Mouse (Mus musculus) neural tube, embryonic 15.5 days (tissue): ENCODE data around the gene Crygn. TPM values are rescaled to one million over a fixed set of nuclear protein-coding genes. Genes with fewer than 3 reads are reported as not detected.

Source experiments
- ATAC-seq: fragments of 200-750 bp; cut with Nextera tagmentation; 2 replicates; pipeline ENCODE4 v1.8.0; 2017; ENCODE audit warnings: mild to moderate bottlenecking, moderate TSS enrichment, moderate library complexity; ENCODE audit not compliant: low FRiP score
- H3K27ac ChIP-seq: fragments of 300-500 bp; sonication (generic); replicated peaks from 2 replicates; pipeline ENCODE4 v1.5.1; 2015; ENCODE audit warnings: mild to moderate bottlenecking, inconsistent platforms
- H3K27me3 ChIP-seq: fragments of 300-500 bp; sonication (generic); replicated peaks from 2 replicates; pipeline ENCODE4 v1.6.1; 2015; ENCODE audit warnings: inconsistent platforms
- H3K36me3 ChIP-seq: fragments of 300-500 bp; sonication (generic); 2 replicates; pipeline ENCODE4 v1.6.1; 2015; ENCODE audit warnings: inconsistent platforms
- H3K4me1 ChIP-seq: fragments of 300-500 bp; sonication (generic); 2 replicates; pipeline ENCODE4 v1.6.1; 2015; ENCODE audit warnings: inconsistent platforms
- H3K4me2 ChIP-seq: fragments of 300-500 bp; sonication (generic); 2 replicates; pipeline ENCODE4 v1.6.1; 2015; ENCODE audit warnings: inconsistent platforms, mild to moderate bottlenecking, moderate library complexity
- H3K4me3 ChIP-seq: fragments of 300-500 bp; sonication (generic); replicated peaks from 2 replicates; pipeline ENCODE4 v1.5.1; 2015; ENCODE audit warnings: mild to moderate bottlenecking, inconsistent platforms
- H3K9ac ChIP-seq: fragments of 300-500 bp; sonication (generic); replicated peaks from 2 replicates; pipeline ENCODE4 v1.6.1; 2015; ENCODE audit warnings: mild to moderate bottlenecking, inconsistent platforms
- H3K9me3 ChIP-seq: fragments of 300-500 bp; sonication (generic); replicated peaks from 2 replicates; pipeline ENCODE4 v1.6.1; 2016; ENCODE audit warnings: inconsistent platforms
- WGBS: fragments of 180-500 bp; shearing (Covaris S2); methylation state at CpG from one replicate; pipeline ENCODE4 v1.1.7; 2015; ENCODE audit warnings: mixed read lengths; 5-methylcytosine and 5-hydroxymethylcytosine counted together
- polyA plus RNA-seq: library from polyadenylated mRNA; unstranded; fragments of >200 nt; fragmentation: Nextera tagmentation; extraction: Ambion mirVana; gene quantifications from 2 replicates; pipeline ENCODE4 v1.2.1, GENCODE M21; 2015

Gene Crygn
- polyA plus RNA-seq, 1 experiment from 2014 or later = 2.0 TPM

GRCm38 (mm10) chr5:24741172-24741885 lies 16.5 kb downstream of the Crygn start:
- Histone ChIP-seq H3K9ac (no peak overlapping the region), H3K27ac (no peak overlapping the region), H3K4me3 (no peak overlapping the region), H3K27me3 (no peaks in the 10 kb centered on the region), H3K4me1 (no peaks in the 10 kb centered on the region), H3K9me3 (no peaks in the 10 kb centered on the region), H3K4me2 (no peak overlapping the region), H3K36me3 (no peaks in the 10 kb centered on the region)
- no peak for ATAC-seq
- WGBS = 81% methylated on average over 15 of the region's 15 CpGs

- WGBS = 68% methylated on average over 15 of the region's 15 CpGs
- H3K9ac ChIP-seq = no peak overlapping the region
- H3K4me3 ChIP-seq = no peak overlapping the region
- H3K9me3 ChIP-seq = no peaks in the 10 kb centered on the region
- no peak overlapping the region for H3K27ac ChIP-seq
- ATAC-seq = no peak
- no peaks in the 10 kb centered on the region for H3K4me1 ChIP-seq
- H3K27me3 ChIP-seq = no peaks in the 10 kb centered on the region
- no peaks in the 10 kb centered on the region for H3K36me3 ChIP-seq
- H3K4me2 ChIP-seq = no peak overlapping the region
Observed at GRCm38 (mm10) chr5:24739141-24739753, 18.6 kb downstream of the Crygn start.

GRCm38 (mm10) chr5:24738517-24738916 lies 19.3 kb downstream of the Crygn start:
- Histone ChIP-seq H3K9ac (no peak overlapping the region), H3K27me3 (no peaks in the 10 kb centered on the region), H3K27ac (no peak overlapping the region), H3K9me3 (no peaks in the 10 kb centered on the region), H3K4me3 (no peak overlapping the region), H3K4me1 (no peaks in the 10 kb centered on the region), H3K36me3 (no peaks in the 10 kb centered on the region), H3K4me2 (no peak overlapping the region)
- ATAC-seq = no peak
- WGBS = 82% methylated on average over 1 of the region's 1 CpGs

- Histone ChIP-seq H3K4me2 (no peak overlapping the region), H3K36me3 (no peaks in the 10 kb centered on the region), H3K9ac (no peak overlapping the region), H3K9me3 (no peaks in the 10 kb centered on the region), H3K27me3 (no peaks in the 10 kb centered on the region), H3K4me3 (no peak overlapping the region), H3K4me1 (peaks cover 6% of the 10 kb centered on the region; the same call in 1 of the 2 replicates), H3K27ac (no peak overlapping the region)
- WGBS = 92% methylated on average over 10 of the region's 10 CpGs
- no peak for ATAC-seq
Observed at GRCm38 (mm10) chr5:24737595-24737994, 20.2 kb downstream of the Crygn start.

GRCm38 (mm10) chr5:24733771-24734426 lies 23.9 kb downstream of the Crygn start:
- H3K4me3 ChIP-seq = no peak overlapping the region
- WGBS = 71% methylated on average over 7 of the region's 7 CpGs
- ATAC-seq = no peak
- H3K27me3 ChIP-seq = peaks cover 31% of the 10 kb centered on the region
- peaks cover 32% of the 10 kb centered on the region for H3K4me1 ChIP-seq
- H3K9me3 ChIP-seq = no peaks in the 10 kb centered on the region
- no peaks in the 10 kb centered on the region for H3K36me3 ChIP-seq
- no peak overlapping the region for H3K9ac ChIP-seq
- no peak overlapping the region for H3K4me2 ChIP-seq
- no peak overlapping the region for H3K27ac ChIP-seq

- WGBS = 11% methylated on average over 8 of the region's 8 CpGs
- H3K4me2 ChIP-seq = no peak overlapping the region
- H3K36me3 ChIP-seq = no peaks in the 10 kb centered on the region
- ATAC-seq = no peak
- no peak overlapping the region for H3K27ac ChIP-seq
- H3K4me1 ChIP-seq = peaks cover 32% of the 10 kb centered on the region
- H3K27me3 ChIP-seq = peaks cover 37% of the 10 kb centered on the region
- no peaks in the 10 kb centered on the region for H3K9me3 ChIP-seq
- no peak overlapping the region for H3K9ac ChIP-seq
- no peak overlapping the region for H3K4me3 ChIP-seq
Observed at GRCm38 (mm10) chr5:24733134-24733533, 24.7 kb downstream of the Crygn start.

GRCm38 (mm10) chr5:24730986-24731385 lies 26.8 kb downstream of the Crygn start:
- 7% methylated on average over 15 of the region's 15 CpGs for WGBS
- H3K9ac ChIP-seq = peak overlapping the region; percentile 49; the same call in 1 of the 2 replicates

GRCm38 (mm10) chr5:24730488-24730871 lies 27.3 kb downstream of the Crygn start, which contains the start of gene Wdr86:
Wdr86 (minus strand) TSS chr5:24730727.
- Histone ChIP-seq H3K4me3 (peak within 1 kb of the TSS; percentile 44), H3K4me1 (peaks cover 32% of the 10 kb centered on the region), H3K36me3 (no peaks in the 10 kb centered on the region), H3K27ac (no peak within 1 kb of the TSS), H3K9ac (peak within 1 kb of the TSS; percentile 49), H3K27me3 (peaks cover 37% of the 10 kb centered on the region), H3K4me2 (peak within 1 kb of the TSS; percentile 69), H3K9me3 (no peaks in the 10 kb centered on the region)
- under 1% methylated on average over 23 of the region's 23 CpGs for WGBS
- ATAC-seq = peak; percentile 43; the same call in 1 of the 2 replicates

More at GRCm38 (mm10) chr5:24730986-24731385, 26.8 kb downstream of the Crygn start:
- H3K4me3 ChIP-seq = peak overlapping the region; percentile 44
- H3K36me3 ChIP-seq = no peaks in the 10 kb centered on the region
- H3K9me3 ChIP-seq = no peaks in the 10 kb centered on the region
- ATAC-seq = 0 out of 2 replicates have a peak, but pooled peaks have one; percentile 34
- H3K4me2 ChIP-seq = peak overlapping the region; percentile 69
- H3K4me1 ChIP-seq = peaks cover 32% of the 10 kb centered on the region
- H3K27ac ChIP-seq = no peak overlapping the region
- H3K27me3 ChIP-seq = peaks cover 37% of the 10 kb centered on the region

GRCm38 (mm10) chr5:24729797-24730487 lies 27.9 kb downstream of the Crygn start:
- Histone ChIP-seq H3K27me3 (peaks cover 37% of the 10 kb centered on the region), H3K4me2 (peak overlapping the region; percentile 69), H3K9ac (peak overlapping the region; percentile 49), H3K27ac (no peak overlapping the region), H3K36me3 (no peaks in the 10 kb centered on the region), H3K4me1 (peaks cover 37% of the 10 kb centered on the region), H3K9me3 (no peaks in the 10 kb centered on the region), H3K4me3 (peak overlapping the region; percentile 44)
- 0 out of 2 replicates have a peak, but pooled peaks have one; percentile 5 for ATAC-seq
- WGBS = 1% methylated on average over 49 of the region's 49 CpGs

- peaks cover 37% of the 10 kb centered on the region for H3K27me3 ChIP-seq
- no peaks in the 10 kb centered on the region for H3K36me3 ChIP-seq
- H3K9ac ChIP-seq = no peak overlapping the region
- H3K27ac ChIP-seq = no peak overlapping the region
- no peak overlapping the region for H3K4me2 ChIP-seq
- no peaks in the 10 kb centered on the region for H3K9me3 ChIP-seq
- H3K4me1 ChIP-seq = peaks cover 37% of the 10 kb centered on the region
- ATAC-seq = no peak
- no peak overlapping the region for H3K4me3 ChIP-seq
- 71% methylated on average over 12 of the region's 12 CpGs for WGBS
Observed at GRCm38 (mm10) chr5:24726901-24727836, 30.6 kb downstream of the Crygn start.
